Mouse (Mus musculus): ENCODE data around the gene Fam50a. TPM values are rescaled to one million over a fixed set of nuclear protein-coding genes. Genes with fewer than 3 reads are reported as not detected.
"Not testable (repeated sequence)": the region's sequence is repeated elsewhere in the genome, so short reads cannot be mapped to it uniquely, and the experiment has no call there.

The Fam50a gene
- total RNA-seq, 2 experiments from 2014 or later: 40.2 to 45.1 TPM

DNA sequence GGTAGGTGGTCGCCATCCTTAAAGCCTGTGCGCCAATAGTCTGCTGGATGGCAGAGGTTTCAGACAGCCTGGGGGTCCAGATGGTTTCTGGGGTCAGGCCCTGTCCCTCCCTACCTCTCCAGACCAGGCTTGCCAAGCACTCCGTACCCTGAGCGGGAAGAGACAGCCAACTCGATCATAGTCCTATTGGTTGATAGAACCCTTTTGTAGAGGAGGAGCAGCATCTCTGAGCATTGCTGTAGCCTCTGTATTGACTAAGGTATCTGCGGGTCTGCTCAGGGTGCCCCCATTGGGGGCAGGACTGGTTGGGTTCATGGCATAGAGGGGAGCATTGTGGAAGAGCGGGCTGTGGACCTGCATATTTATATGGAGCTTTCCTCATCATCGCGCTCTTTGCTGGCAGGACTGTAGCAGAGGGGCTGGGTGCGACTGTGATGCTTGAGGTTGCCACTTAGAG, 16.4 kb downstream of the Fam50a start:
- no peak for DNase-seq (ENCODE audit: low spot score in 2 of 2)

DNA sequence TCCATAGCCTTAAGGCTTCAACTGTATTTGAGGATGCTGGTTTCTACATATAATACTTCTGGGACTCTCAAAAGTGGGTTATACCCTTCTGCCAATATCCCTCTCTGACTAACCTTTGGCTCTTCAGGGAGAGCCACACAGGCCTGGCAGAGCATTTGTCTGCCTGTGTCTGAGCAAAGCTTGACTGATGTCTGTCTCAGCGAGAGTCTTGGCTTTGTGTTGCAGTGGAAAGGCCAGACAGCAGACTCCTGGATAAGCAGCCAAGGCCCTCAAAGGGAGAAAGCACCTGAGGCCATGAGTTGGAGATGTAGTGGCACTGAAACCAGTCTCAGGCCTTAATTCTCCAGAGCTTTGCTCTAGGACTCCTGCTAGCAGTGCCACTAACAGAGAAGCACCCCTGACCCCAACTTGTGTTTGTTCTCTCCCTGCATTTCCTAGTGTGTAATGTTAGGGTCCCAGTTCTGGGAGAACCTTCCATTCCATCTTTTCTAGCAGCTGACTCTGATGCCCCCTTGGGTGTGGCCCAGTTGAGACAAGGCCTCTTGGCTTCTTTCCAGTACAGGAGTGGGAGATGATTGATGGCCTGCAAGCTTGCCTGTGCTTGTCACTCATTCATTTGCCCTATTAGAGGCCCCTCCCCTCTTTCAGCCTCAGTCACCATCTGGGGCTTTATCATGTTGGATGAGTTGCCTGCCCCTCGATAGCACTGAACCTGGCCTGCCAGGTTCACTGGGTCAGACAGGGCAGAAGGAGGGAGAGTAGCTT, 17.5 kb downstream of the Fam50a start:
- no peak for DNase-seq (ENCODE audit: low spot score in 2 of 2)

DNA sequence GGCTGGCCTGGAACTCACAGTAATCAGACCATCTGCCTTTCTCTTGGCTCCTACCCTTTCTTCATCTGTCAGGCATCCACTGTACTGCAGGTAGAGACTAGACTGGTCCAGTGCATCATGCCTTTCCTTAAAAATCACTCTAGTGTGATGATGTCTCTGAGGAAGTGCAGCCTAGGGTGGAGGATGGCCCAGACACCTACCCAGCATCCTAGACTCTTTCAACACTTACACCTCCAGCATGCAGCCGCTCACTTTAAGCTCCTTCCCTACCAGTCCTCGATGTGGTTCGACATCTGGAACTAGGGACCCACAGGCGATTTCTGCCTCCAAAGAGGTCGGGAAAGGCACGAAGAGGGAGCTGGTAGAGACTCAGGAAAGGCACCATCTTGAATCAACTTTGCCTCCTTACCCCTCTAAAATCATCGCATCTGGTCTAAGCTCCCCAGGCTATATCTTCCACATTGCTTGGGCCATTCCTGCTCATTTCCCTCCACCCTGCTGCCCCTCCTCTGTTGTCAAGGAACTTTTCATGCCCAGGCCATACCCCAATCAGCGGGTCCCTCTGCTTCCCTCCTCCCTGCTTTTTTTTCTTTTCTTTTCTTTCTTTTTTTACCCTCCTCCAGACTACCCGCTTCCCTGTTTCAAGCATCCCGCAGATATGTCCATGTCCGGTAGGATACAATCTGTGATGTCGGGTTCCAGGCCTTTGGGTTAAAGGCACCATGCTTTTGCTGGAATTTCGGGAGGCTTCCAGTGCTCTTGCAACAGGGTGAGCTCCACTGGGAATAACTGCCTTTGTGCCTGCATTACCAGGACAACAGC, 40.0 kb downstream of the Fam50a start:
- DNase-seq (ENCODE audit: low spot score in 2 of 2): no peak

DNA sequence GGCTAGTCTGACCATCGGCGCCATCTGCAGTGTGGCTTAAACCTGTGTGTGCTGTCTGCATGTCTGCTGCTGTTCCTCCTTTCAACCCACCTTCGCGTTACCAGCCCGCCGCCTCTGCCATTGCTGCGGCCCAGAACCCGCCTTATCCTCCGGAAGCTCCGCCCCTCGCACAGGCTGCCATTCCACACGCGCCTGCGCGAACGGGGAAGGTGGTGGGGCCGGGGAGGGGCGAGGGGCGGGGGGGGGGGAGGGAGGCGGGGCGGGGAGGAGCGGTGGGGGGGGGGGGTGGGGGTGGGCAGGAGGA, 40.6 kb downstream of the Fam50a start, which contains the start of gene Lage3:
TSS of gene Lage3 (minus strand) at position 152 of the 304 bp plus-strand sequence.
- peak; percentile 53 to 77 for DNase-seq (ENCODE audit: low spot score in 2 of 2)

DNA sequence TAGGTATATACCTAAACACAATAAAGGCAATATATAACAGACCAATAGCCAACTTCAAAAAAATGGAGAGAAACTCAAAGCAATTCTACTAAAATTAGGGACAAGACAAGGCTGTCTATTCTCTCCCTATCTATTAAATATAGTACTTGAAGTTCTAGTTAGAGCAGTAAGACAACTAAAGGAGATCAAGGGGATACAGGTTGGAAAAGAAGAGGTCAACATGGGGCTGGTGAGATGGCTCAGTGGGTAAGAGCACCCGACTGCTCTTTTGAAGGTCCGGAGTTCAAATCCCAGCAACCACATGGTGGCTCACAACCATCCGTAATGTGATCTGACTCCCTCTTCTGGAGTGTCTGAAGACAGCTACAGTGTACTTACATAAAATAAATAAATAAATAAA, 44.2 kb downstream of the Fam50a start:
- DNase-seq (ENCODE audit: low spot score in 2 of 2): not testable (repeated sequence)

DNA sequence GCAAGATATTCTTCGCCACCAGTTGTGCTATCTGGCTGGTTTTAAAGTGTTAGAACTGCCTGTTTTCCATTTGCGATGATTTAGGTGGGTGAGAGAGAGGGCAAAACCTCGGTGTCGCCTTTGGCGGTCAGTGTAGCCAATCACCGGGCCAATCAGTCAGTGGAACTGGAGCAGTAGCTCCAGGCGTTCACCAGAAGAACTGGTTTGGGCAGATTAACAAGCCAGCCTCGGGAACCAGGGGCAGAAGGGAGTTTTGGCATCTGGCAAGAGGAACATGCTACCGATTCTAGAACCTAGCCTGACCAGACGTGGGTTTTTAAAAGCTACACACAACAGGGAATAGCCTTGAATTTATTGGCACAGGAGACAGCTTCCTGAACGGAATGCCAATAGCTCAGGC, 46.3 kb downstream of the Fam50a start:
- DNase-seq (ENCODE audit: low spot score in 2 of 2): no peak

DNA sequence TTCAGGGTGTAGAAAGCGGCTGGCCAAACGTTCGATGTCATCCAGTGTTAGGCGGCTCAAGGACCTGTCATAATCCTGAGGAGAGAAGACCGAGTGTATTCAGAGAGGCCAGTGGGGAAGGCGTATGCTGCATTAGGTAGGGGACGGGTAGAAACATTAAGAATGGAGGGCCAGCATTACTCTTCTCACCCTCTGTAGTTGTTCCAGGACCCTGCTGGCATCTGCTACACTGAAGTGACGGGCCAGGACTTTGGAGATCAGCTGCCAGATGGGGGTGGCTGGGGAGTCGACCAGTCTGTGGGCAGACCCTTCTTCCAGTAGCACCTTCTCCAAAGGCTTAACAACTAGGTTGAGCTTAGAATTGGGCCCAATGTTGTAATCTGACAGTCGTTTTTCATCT, 54.7 kb downstream of the Fam50a start:
- DNase-seq (ENCODE audit: low spot score in 2 of 2): no peak

DNA sequence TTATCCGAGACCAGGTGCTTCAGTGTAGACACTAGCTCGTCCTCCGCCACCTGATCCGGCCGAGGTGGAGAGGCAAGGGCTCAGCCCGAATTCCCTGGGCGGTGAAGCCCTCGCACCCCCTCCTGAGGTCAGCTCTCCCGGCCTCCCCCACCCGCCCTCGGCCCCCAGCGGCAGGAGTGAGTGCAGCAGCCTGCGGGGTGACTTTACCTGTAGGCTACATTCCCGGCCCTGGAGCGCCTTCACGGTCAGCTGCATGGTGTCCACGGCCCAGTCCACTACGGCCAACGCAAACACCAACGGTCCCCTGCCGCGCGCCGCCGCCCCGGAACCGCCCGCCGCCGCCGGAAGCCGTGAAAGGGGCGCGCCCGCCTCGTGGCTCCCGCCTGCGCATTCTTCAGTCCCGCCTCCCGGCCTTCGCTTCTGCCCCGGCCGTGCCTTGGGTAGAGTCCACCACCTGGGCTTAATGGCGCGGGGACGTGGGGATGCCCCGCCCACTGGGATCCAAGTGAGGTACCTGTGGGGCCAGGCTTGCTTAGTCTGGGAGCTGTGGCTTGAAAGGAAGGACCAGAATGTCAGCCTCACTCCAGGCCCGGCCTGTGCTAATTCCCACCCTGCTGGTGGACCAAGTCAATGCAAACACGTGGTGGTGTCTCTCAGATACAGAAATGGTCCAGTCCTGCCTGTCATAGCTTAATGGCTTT, 55.5 kb downstream of the Fam50a start:
- peak; percentile 55 to 66 for DNase-seq (ENCODE audit: low spot score in 2 of 2)

Small RNAs within 50 kb of the gene (microRNA-seq; reads per million reads assigned to microRNA genes)
- 3.8 reads per million, percentile 13 among the genes with 10 or more reads in this experiment for gene Mir7091
- not detected for gene Mir7092

Other genes with a start within 250 kb of the Fam50a start
- not detected for gene Opn1mw, start 185.6 kb upstream of the Fam50a start, total RNA-seq (2021)
- 10 to 100 TPM; 45.4 to 48.7 TPM for gene Mecp2, start 177.7 kb upstream of the Fam50a start, total RNA-seq (2021)
- gene Tex28, start 145.2 kb upstream of the Fam50a start, total RNA-seq (2021): not detected
- gene Tktl1, start 135.8 kb upstream of the Fam50a start, total RNA-seq (2021): not detected
- gene Flna, start 63.2 kb upstream of the Fam50a start, total RNA-seq (2021): 100 to 1,000 TPM; 265 to 281 TPM
- gene Emd, start 58.3 kb upstream of the Fam50a start, total RNA-seq (2021): 10 to 100 TPM; 31.2 to 34.0 TPM
- 100 to 1,000 TPM; 263 to 305 TPM for gene Rpl10, start 42.2 kb upstream of the Fam50a start, total RNA-seq (2021)
- 10 to 100 TPM; 54.9 to 66.2 TPM for gene Taz, start 31.1 kb upstream of the Fam50a start, total RNA-seq (2021)
- gene Dnase1l1, start 30.7 kb upstream of the Fam50a start, total RNA-seq (2021): 10 to 100 TPM; 53.1 to 55.1 TPM
- 10 to 100 TPM; 81.3 to 82.2 TPM for gene Atp6ap1, start 15.9 kb upstream of the Fam50a start, total RNA-seq (2021)
- 10 to 100 TPM; 63.4 to 74.2 TPM for gene Gdi1, start 8.0 kb upstream of the Fam50a start, total RNA-seq (2021)
- 10 to 100 TPM in 1 of 2 experiments, 1 to 10 TPM in 1; 9.9 to 10.2 TPM for gene Plxna3, start 16.0 kb downstream of the Fam50a start, total RNA-seq (2021)
- 10 to 100 TPM; 39.8 to 48.0 TPM for gene Lage3, start 40.6 kb downstream of the Fam50a start, total RNA-seq (2021)
- 10 to 100 TPM; 46.4 to 50.2 TPM for gene Ubl4a, start 60.2 kb downstream of the Fam50a start, total RNA-seq (2021)
- 1 to 10 TPM; 5.5 to 6.7 TPM for gene Slc10a3, start 60.3 kb downstream of the Fam50a start, total RNA-seq (2021)
- gene Fam3a, start 80.2 kb downstream of the Fam50a start, total RNA-seq (2021): 10 to 100 TPM; 20.7 to 26.2 TPM
- gene Ikbkg, start 80.3 kb downstream of the Fam50a start, total RNA-seq (2021): 10 to 100 TPM; 35.2 to 39.4 TPM
- 10 to 100 TPM; 14.0 to 16.2 TPM for gene G6pdx, start 116.2 kb downstream of the Fam50a start, total RNA-seq (2021)
- gene Gm6880, start 168.4 kb downstream of the Fam50a start, total RNA-seq (2021): not detected

Measured in gastrocnemius, postnatal 4 days (tissue).